Mouse (Mus musculus) thymus, postnatal 36 days (tissue): Measurements from ENCODE around the gene 4933436I01Rik.

ENCODE experiments used
- DNase-seq, 2 experiments: peaks; one replicate each; pipeline ENCODE4 v3.0.0; 2022; ENCODE audit warnings: mixed read lengths in 2 of 2

4933436I01Rik gene

GRCm38 (mm10) chrX:67921350-67921749, at the start of gene 4933436I01Rik:
Gene 4933436I01Rik (minus strand): TSS chrX:67921450.
- DNase-seq, result no peak

DNA sequence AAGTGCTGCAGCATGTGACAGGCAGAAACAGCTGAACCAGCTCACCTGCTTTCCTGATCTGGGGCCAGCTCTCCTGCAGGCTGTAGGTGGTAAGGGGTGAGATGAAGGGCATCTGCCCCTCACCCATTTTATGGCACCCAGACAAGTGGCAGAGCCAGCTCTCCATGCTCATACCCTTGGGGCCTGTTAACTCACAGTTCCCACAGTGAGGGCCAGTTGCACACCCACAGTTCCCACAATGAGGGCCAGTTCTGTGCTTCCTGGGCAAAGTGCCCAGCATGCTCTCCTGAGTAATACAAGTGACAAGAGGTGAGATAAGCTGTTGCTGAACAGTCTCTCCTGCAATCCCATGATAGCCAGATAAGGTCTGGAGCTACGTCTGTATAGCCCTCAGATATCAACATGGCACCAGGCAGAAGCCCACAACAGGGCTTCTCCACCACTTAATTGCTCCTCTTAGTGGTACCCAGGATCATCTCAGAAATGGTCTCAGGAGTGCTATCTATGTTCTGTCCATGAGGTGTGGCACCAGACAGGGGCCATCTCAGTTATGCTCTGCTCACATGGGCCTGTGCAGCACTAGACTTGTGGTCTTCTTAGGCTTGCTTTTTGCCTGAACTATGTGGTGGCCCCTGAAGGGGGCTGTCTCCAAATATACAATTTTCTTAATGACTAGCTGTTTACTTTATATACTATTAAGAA, 3.7 kb upstream of the 4933436I01Rik start:
- DNase-seq, result no peak

DNA sequence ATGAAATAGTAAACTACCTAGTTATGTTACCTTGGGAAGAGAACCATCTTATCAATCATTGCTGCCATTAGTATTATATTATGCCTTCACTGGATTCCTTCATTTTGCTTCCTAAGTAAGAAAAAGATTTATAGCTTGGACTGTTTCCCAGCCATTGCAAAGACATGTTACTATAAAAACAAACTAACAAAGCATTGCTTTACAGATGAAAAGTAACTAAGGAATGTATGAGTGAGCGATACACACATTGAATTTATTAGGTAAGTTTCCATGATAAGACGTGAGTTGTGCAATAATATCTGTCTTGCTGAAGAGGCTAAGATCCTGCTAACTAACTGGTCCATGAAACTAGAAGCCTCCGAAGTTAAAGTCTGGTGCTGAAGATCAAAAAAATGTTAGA, 37.8 kb downstream of the 4933436I01Rik start:
- DNase-seq, result no peak
